Mouse (Mus musculus) kidney, adult 2 months (tissue): ENCODE results near the gene Kif16b. TPM values are rescaled to one million over a fixed set of nuclear protein-coding genes. Genes with fewer than 3 reads are reported as not detected.

Source experiments
- DNase-seq: peaks from one replicate; pipeline ENCODE4 v3.0.0; 2021
- H3K27ac ChIP-seq: fragments of 200-500 bp; 2 replicates; pipeline ENCODE4 v1.5.1; 2012; ENCODE audit warnings: low read depth, low read length, control low read depth, inconsistent platforms; ENCODE audit not compliant: insufficient read depth
- H3K27me3 ChIP-seq: fragments of 200-500 bp; replicated peaks from 2 replicates; pipeline ENCODE4 v1.6.1; 2012; ENCODE audit warnings: mild to moderate bottlenecking, moderate library complexity, low read length, inconsistent platforms; ENCODE audit not compliant: control insufficient read depth, insufficient read depth
- H3K36me3 ChIP-seq: fragments of 200-500 bp; 2 replicates; pipeline ENCODE4 v1.6.1; 2012; ENCODE audit warnings: mild to moderate bottlenecking, moderate library complexity, low read length, inconsistent platforms; ENCODE audit not compliant: control insufficient read depth, insufficient read depth
- H3K4me1 ChIP-seq: fragments of 200-500 bp; 2 replicates; pipeline ENCODE4 v1.6.1; 2011; ENCODE audit warnings: low read length; ENCODE audit not compliant: control insufficient read depth, insufficient read depth
- H3K4me3 ChIP-seq: fragments of 200-500 bp; 2 replicates; pipeline ENCODE4 v1.5.1; 2011; ENCODE audit warnings: mild to moderate bottlenecking, low read depth, low read length, control low read depth; ENCODE audit not compliant: insufficient read depth
- CTCF ChIP-seq: fragments of 200-500 bp; conservative IDR thresholded peaks from 2 replicates; pipeline ENCODE4 v1.5.1; 2011; ENCODE audit warnings: low read depth, mild to moderate bottlenecking, control low read depth, low read length, moderate library complexity, mixed read lengths; ENCODE audit not compliant: insufficient read depth, insufficient read length
- POLR2A ChIP-seq: fragments of 200-500 bp; IDR thresholded peaks from one replicate; pipeline ENCODE4 v1.6.1; 2011; ENCODE audit warnings: low read depth, low read length, control low read depth
- WGBS: fragments of 180-500 bp; shearing (Covaris S2); methylation state at CpG from one replicate; pipeline ENCODE4 v1.1.7; 2018; 5-methylcytosine and 5-hydroxymethylcytosine counted together
- polyA plus RNA-seq: library from polyadenylated mRNA; depleted of rRNA; stranded (reverse); fragments of >200 nt; gene quantifications from 2 replicates; pipeline ENCODE4 v1.2.3, GENCODE M21; 2012

Gene Kif16b
- polyA plus RNA-seq, 1 experiment = 25.9 TPM

DNA sequence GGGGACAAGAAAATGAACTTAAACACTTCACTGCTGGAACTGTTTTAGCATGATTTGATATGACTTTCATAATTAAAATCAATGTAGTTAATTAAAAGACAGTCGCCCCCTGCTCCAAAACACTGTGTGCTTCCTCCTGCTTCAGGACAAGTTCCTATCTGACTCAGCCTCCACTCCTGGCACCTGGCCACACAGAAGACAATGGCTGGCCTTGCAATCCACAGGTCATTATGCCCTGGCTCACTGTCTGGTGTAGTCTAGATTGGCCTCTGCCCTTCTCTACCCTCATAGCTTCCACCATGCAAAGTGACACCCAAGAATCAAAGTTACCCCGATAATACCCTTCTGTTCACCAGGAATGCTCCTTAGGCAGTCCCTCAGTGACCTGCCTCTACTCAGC is 26.8 kb downstream of the Kif16b start:
- Histone ChIP-seq H3K4me1 (peaks cover 26% of the 10 kb centered on the region), H3K27me3 (no peaks in the 10 kb centered on the region), H3K4me3 (no peak overlapping the region), H3K36me3 (no peaks in the 10 kb centered on the region), H3K27ac (no peak overlapping the region)
- WGBS = 52% methylated on average over 2 of the region's 2 CpGs
- peak; percentile 73 for DNase-seq
- TF ChIP-seq CTCF (no peak), POLR2A (no peak)

GRCm38 (mm10) chr2:142870055-142870454 is 31.3 kb downstream of the Kif16b start:
- TF ChIP-seq CTCF (no peak), POLR2A (no peak)
- peaks cover 4% of the 10 kb centered on the region for H3K4me1 ChIP-seq
- DNase-seq = no peak
- H3K36me3 ChIP-seq = no peaks in the 10 kb centered on the region
- 95% methylated on average over 8 of the region's 8 CpGs for WGBS
- H3K4me3 ChIP-seq = no peak overlapping the region
- H3K27ac ChIP-seq = no peak overlapping the region
- no peaks in the 10 kb centered on the region for H3K27me3 ChIP-seq

GRCm38 (mm10) chr2:142867481-142867880 is 33.9 kb downstream of the Kif16b start:
- no peak for DNase-seq

GRCm38 (mm10) chr2:142860994-142861393 is 40.3 kb downstream of the Kif16b start:
- DNase-seq = no peak
- Histone ChIP-seq H3K4me1 (no peaks in the 10 kb centered on the region), H3K27ac (no peak overlapping the region), H3K27me3 (no peaks in the 10 kb centered on the region), H3K4me3 (no peak overlapping the region), H3K36me3 (peaks cover 3% of the 10 kb centered on the region; the same call in 1 of the 2 replicates)
- TF ChIP-seq CTCF (no peak), POLR2A (no peak)
- 70% methylated on average over 6 of the region's 6 CpGs for WGBS

More at GRCm38 (mm10) chr2:142867481-142867880, 33.9 kb downstream of the Kif16b start:
- H3K27ac ChIP-seq = no peak overlapping the region
- TF ChIP-seq CTCF (no peak), POLR2A (no peak)
- no peaks in the 10 kb centered on the region for H3K27me3 ChIP-seq
- no peak overlapping the region for H3K4me3 ChIP-seq
- no peaks in the 10 kb centered on the region for H3K36me3 ChIP-seq
- 77% methylated on average over 2 of the region's 2 CpGs for WGBS
- H3K4me1 ChIP-seq = no peaks in the 10 kb centered on the region; the same call in 1 of the 2 replicates

DNA sequence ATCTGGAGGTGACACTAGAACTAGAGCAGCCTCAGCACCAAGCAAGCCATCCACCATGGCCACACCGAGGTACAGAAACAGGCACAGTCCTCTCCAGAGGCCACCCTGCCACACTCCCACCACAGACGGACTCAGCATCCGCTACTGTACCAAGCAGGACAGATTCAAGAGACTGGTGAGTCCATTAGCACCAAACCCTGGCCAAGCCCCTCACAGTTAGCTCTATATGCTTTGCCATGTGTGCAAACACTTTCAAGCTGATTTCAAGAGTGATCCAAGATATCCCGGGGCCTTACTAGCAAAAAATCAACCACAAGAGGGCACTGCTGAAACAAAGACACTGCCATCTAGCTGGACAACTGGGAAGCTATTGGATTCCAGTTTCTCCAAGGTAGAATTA is 41.9 kb downstream of the Kif16b start:
- Histone ChIP-seq H3K36me3 (peaks cover 3% of the 10 kb centered on the region; the same call in 1 of the 2 replicates), H3K27ac (no peak overlapping the region), H3K4me3 (no peak overlapping the region), H3K27me3 (no peaks in the 10 kb centered on the region), H3K4me1 (no peaks in the 10 kb centered on the region)
- peak; percentile 74 for DNase-seq
- TF ChIP-seq POLR2A (no peak), CTCF (peak; percentile 41)
- WGBS = 65% methylated on average over 4 of the region's 4 CpGs

DNA sequence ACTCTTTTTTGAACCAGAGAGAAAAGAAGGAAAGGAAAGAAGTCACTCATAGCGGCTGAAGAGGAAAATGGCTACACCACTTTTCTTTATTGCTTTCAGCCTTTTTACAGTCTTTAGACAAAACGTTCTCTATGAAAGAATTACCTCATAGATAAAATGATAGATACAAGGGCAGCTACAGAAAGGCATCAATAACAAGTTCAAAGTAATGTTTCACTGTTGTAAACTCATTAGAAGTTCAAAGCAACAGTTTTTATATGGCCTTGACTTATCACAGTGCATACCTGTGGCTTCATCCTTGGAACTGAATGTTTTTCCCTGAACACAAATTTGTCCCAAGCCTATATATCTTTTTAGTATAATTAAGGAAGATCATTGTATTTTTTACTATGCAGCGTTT is 62.6 kb downstream of the Kif16b start:
- Histone ChIP-seq H3K27me3 (no peaks in the 10 kb centered on the region), H3K27ac (no peak overlapping the region), H3K36me3 (peaks cover under 1% of the 10 kb centered on the region), H3K4me3 (no peak overlapping the region), H3K4me1 (0 out of 2 replicates have a peak, but pooled peaks cover 3% of the 10 kb centered on the region)
- TF ChIP-seq POLR2A (no peak), CTCF (no peak)
- DNase-seq = no peak
- 73% methylated on average over 3 of the region's 3 CpGs for WGBS

DNA sequence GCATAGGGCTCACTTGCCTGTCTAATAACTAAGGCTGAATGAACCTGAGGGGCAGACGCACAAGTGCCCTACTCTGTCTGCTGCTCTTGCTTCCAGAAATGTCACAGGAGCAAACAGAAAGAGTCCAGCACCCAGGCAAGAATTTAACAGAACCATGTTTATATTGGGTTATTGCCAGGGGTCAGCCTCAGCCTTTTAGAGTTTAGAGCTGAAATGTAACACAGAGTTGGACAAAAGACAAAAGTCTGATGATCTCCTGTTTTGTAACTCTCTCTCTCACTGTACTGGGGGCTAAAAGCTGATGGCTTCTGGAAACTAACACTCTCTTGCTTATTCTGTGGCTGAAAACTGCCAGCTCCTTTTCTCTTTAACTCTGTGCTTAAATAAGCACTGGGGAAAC is 63.2 kb downstream of the Kif16b start:
- DNase-seq = peak; percentile 79
- TF ChIP-seq CTCF = no peak
- no peak for TF ChIP-seq POLR2A
- Histone ChIP-seq H3K27me3 (no peaks in the 10 kb centered on the region), H3K4me3 (no peak overlapping the region), H3K36me3 (peaks cover 2% of the 10 kb centered on the region), H3K27ac (peak overlapping the region; percentile 16; the same call in 1 of the 2 replicates), H3K4me1 (0 out of 2 replicates have a peak, but pooled peaks cover 3% of the 10 kb centered on the region)
- 38% methylated on average over 1 of the region's 1 CpGs for WGBS

- WGBS = 84% methylated on average over 3 of the region's 3 CpGs
- H3K27ac ChIP-seq = no peak overlapping the region
These were observed 66.6 kb downstream of the Kif16b start for GRCm38 (mm10) chr2:142834751-142835150.

More at GRCm38 (mm10) chr2:142834751-142835150, 66.6 kb downstream of the Kif16b start:
- no peak for DNase-seq
- peaks cover 2% of the 10 kb centered on the region; the same call in 1 of the 2 replicates for H3K36me3 ChIP-seq
- 0 out of 2 replicates have a peak, but pooled peaks cover 3% of the 10 kb centered on the region for H3K4me1 ChIP-seq
- TF ChIP-seq CTCF (no peak), POLR2A (no peak)
- H3K4me3 ChIP-seq = no peak overlapping the region
- no peaks in the 10 kb centered on the region for H3K27me3 ChIP-seq
